Mouse (Mus musculus): ENCODE measurements around the gene Pdzd8. TPM values are rescaled to one million over a fixed set of nuclear protein-coding genes. Genes with fewer than 3 reads are reported as not detected.

Gene Pdzd8
- 9.7 and 9.9 TPM in 2 replicates for polyA plus RNA-seq (2015; fragmentation: Nextera tagmentation; extraction: Ambion mirVana)

- peak within 1 kb of the TSS; percentile 93 for H3K9ac ChIP-seq
- peaks cover 29% of the 10 kb centered on the region for H3K4me1 ChIP-seq
- H3K27me3 ChIP-seq = no peaks in the 10 kb centered on the region
- peak within 1 kb of the TSS; percentile 96 for H3K4me3 ChIP-seq
- ATAC-seq (ENCODE audit: borderline replicate concordance, extremely low read depth, low FRiP score, low TSS enrichment) = peak; percentile 96
- H3K4me2 ChIP-seq = peak within 1 kb of the TSS; percentile 96
- no peaks in the 10 kb centered on the region for H3K36me3 ChIP-seq
- H3K27ac ChIP-seq = peak within 1 kb of the TSS; percentile 92
- 1% methylated on average over 76 of the region's 91 CpGs for WGBS
- H3K9me3 ChIP-seq = no peaks in the 10 kb centered on the region
Measured at GRCm38 (mm10) chr19:59345658-59346283, at the start of gene Pdzd8. Gene Pdzd8 (minus strand): TSS chr19:59345780.

GRCm38 (mm10) chr19:59393777-59394441 lies 48.3 kb upstream of the Pdzd8 start:
- no peak for ATAC-seq (ENCODE audit: borderline replicate concordance, extremely low read depth, low FRiP score, low TSS enrichment)
- H3K4me1 ChIP-seq = peaks cover 7% of the 10 kb centered on the region; the same call in 1 of the 2 replicates
- H3K9ac ChIP-seq = no peak overlapping the region
- no peaks in the 10 kb centered on the region for H3K9me3 ChIP-seq
- WGBS = 23% methylated on average over 8 of the region's 8 CpGs
- peaks cover 7% of the 10 kb centered on the region; the same call in 1 of the 2 replicates for H3K27me3 ChIP-seq
- no peak overlapping the region for H3K27ac ChIP-seq
- H3K36me3 ChIP-seq = no peaks in the 10 kb centered on the region
- H3K4me3 ChIP-seq = no peak overlapping the region
- H3K4me2 ChIP-seq = no peak overlapping the region

GRCm38 (mm10) chr19:59388847-59389606 lies 43.4 kb upstream of the Pdzd8 start:
- H3K4me2 ChIP-seq = peak overlapping the region; percentile 36
- no peak overlapping the region for H3K27ac ChIP-seq
- no peak overlapping the region for H3K9ac ChIP-seq
- no peaks in the 10 kb centered on the region; the same call in 1 of the 2 replicates for H3K27me3 ChIP-seq
- WGBS = 12% methylated on average over 15 of the region's 15 CpGs
- H3K36me3 ChIP-seq = no peaks in the 10 kb centered on the region
- H3K4me1 ChIP-seq = peaks cover 3% of the 10 kb centered on the region; the same call in 1 of the 2 replicates
- 0 out of 2 replicates have a peak overlapping the region, but pooled peaks have one; percentile 6 for H3K4me3 ChIP-seq
- peak; percentile 27; the same call in 1 of the 2 replicates for ATAC-seq (ENCODE audit: borderline replicate concordance, extremely low read depth, low FRiP score, low TSS enrichment)
- H3K9me3 ChIP-seq = no peaks in the 10 kb centered on the region

- no peak overlapping the region for H3K9ac ChIP-seq
- 23% methylated on average over 5 of the region's 5 CpGs for WGBS
- H3K4me1 ChIP-seq = no peaks in the 10 kb centered on the region
- H3K4me2 ChIP-seq = no peak overlapping the region
- H3K27me3 ChIP-seq = no peaks in the 10 kb centered on the region; the same call in 1 of the 2 replicates
- H3K9me3 ChIP-seq = no peaks in the 10 kb centered on the region
- no peak overlapping the region for H3K27ac ChIP-seq
- no peaks in the 10 kb centered on the region for H3K36me3 ChIP-seq
- 0 out of 2 replicates have a peak, but pooled peaks have one; percentile 14 for ATAC-seq (ENCODE audit: borderline replicate concordance, extremely low read depth, low FRiP score, low TSS enrichment)
- no peak overlapping the region for H3K4me3 ChIP-seq
Measured at GRCm38 (mm10) chr19:59388399-59388798, 42.8 kb upstream of the Pdzd8 start.

- Histone ChIP-seq H3K9ac (no peak overlapping the region), H3K9me3 (no peaks in the 10 kb centered on the region)
Measured at GRCm38 (mm10) chr19:59387178-59387577, 41.6 kb upstream of the Pdzd8 start.

GRCm38 (mm10) chr19:59384582-59385495 lies 39.3 kb upstream of the Pdzd8 start:
- Histone ChIP-seq H3K9ac (no peak overlapping the region), H3K4me1 (no peaks in the 10 kb centered on the region), H3K9me3 (no peaks in the 10 kb centered on the region), H3K36me3 (no peaks in the 10 kb centered on the region), H3K4me2 (no peak overlapping the region), H3K27me3 (no peaks in the 10 kb centered on the region; the same call in 1 of the 2 replicates), H3K27ac (no peak overlapping the region), H3K4me3 (no peak overlapping the region)
- 85% methylated on average over 7 of the region's 7 CpGs for WGBS
- no peak for ATAC-seq (ENCODE audit: borderline replicate concordance, extremely low read depth, low FRiP score, low TSS enrichment)

More at GRCm38 (mm10) chr19:59387178-59387577, 41.6 kb upstream of the Pdzd8 start:
- Histone ChIP-seq H3K4me2 (no peak overlapping the region), H3K4me3 (no peak overlapping the region), H3K4me1 (no peaks in the 10 kb centered on the region), H3K27me3 (no peaks in the 10 kb centered on the region; the same call in 1 of the 2 replicates), H3K27ac (no peak overlapping the region), H3K36me3 (no peaks in the 10 kb centered on the region)
- 39% methylated on average over 1 of the region's 1 CpGs for WGBS
- no peak for ATAC-seq (ENCODE audit: borderline replicate concordance, extremely low read depth, low FRiP score, low TSS enrichment)

- no peaks in the 10 kb centered on the region for H3K9me3 ChIP-seq
- ATAC-seq (ENCODE audit: borderline replicate concordance, extremely low read depth, low FRiP score, low TSS enrichment) = no peak
- H3K27me3 ChIP-seq = no peaks in the 10 kb centered on the region; the same call in 1 of the 2 replicates
- no peak overlapping the region for H3K9ac ChIP-seq
- no peaks in the 10 kb centered on the region for H3K36me3 ChIP-seq
- H3K4me2 ChIP-seq = no peak overlapping the region
- H3K27ac ChIP-seq = no peak overlapping the region
- H3K4me1 ChIP-seq = no peaks in the 10 kb centered on the region
- H3K4me3 ChIP-seq = no peak overlapping the region
Measured at GRCm38 (mm10) chr19:59382416-59382917, 36.9 kb upstream of the Pdzd8 start.

- WGBS = 40% methylated on average over 1 of the region's 1 CpGs
- H3K36me3 ChIP-seq = no peaks in the 10 kb centered on the region
- no peaks in the 10 kb centered on the region for H3K4me1 ChIP-seq
- no peak overlapping the region for H3K9ac ChIP-seq
- ATAC-seq (ENCODE audit: borderline replicate concordance, extremely low read depth, low FRiP score, low TSS enrichment) = no peak
- H3K4me3 ChIP-seq = no peak overlapping the region
- H3K27me3 ChIP-seq = no peaks in the 10 kb centered on the region
- H3K4me2 ChIP-seq = no peak overlapping the region
- no peaks in the 10 kb centered on the region for H3K9me3 ChIP-seq
- no peak overlapping the region for H3K27ac ChIP-seq
Measured at GRCm38 (mm10) chr19:59379995-59380394, 34.4 kb upstream of the Pdzd8 start.

- no peak overlapping the region for H3K9ac ChIP-seq
- H3K27ac ChIP-seq = no peak overlapping the region
- H3K27me3 ChIP-seq = no peaks in the 10 kb centered on the region
- no peaks in the 10 kb centered on the region for H3K36me3 ChIP-seq
- H3K9me3 ChIP-seq = no peaks in the 10 kb centered on the region
- ATAC-seq (ENCODE audit: borderline replicate concordance, extremely low read depth, low FRiP score, low TSS enrichment) = no peak
- no peak overlapping the region for H3K4me2 ChIP-seq
- H3K4me1 ChIP-seq = no peaks in the 10 kb centered on the region
- no peak overlapping the region for H3K4me3 ChIP-seq
- 74% methylated on average over 2 of the region's 2 CpGs for WGBS
Measured at GRCm38 (mm10) chr19:59376481-59376880, 30.9 kb upstream of the Pdzd8 start.

- Histone ChIP-seq H3K9me3 (no peaks in the 10 kb centered on the region), H3K27ac (no peak overlapping the region), H3K27me3 (no peaks in the 10 kb centered on the region), H3K4me3 (no peak overlapping the region), H3K36me3 (no peaks in the 10 kb centered on the region), H3K9ac (no peak overlapping the region), H3K4me2 (no peak overlapping the region), H3K4me1 (no peaks in the 10 kb centered on the region)
- WGBS = 75% methylated on average over 6 of the region's 6 CpGs
- no peak for ATAC-seq (ENCODE audit: borderline replicate concordance, extremely low read depth, low FRiP score, low TSS enrichment)
Measured at GRCm38 (mm10) chr19:59374940-59375339, 29.4 kb upstream of the Pdzd8 start.

- H3K27ac ChIP-seq = no peak overlapping the region
- H3K27me3 ChIP-seq = no peaks in the 10 kb centered on the region
- 50% methylated on average over 4 of the region's 4 CpGs for WGBS
- H3K36me3 ChIP-seq = no peaks in the 10 kb centered on the region
- H3K9ac ChIP-seq = no peak overlapping the region
- ATAC-seq (ENCODE audit: borderline replicate concordance, extremely low read depth, low FRiP score, low TSS enrichment) = no peak
- H3K4me1 ChIP-seq = no peaks in the 10 kb centered on the region
- no peaks in the 10 kb centered on the region for H3K9me3 ChIP-seq
- no peak overlapping the region for H3K4me3 ChIP-seq
- no peak overlapping the region for H3K4me2 ChIP-seq
Measured at GRCm38 (mm10) chr19:59372928-59373327, 27.3 kb upstream of the Pdzd8 start.
